Mouse (Mus musculus) E14TG2a.4 (cell line): ENCODE measurements around the gene Gm49388.
"Not testable (repeated sequence)": the region's sequence is repeated elsewhere in the genome, so short reads cannot be mapped to it uniquely, and the experiment has no call there.

Experiments
- CTCF ChIP-seq: conservative IDR thresholded peaks from 2 replicates; pipeline ENCODE4 v1.5.1; 2014; ENCODE audit warnings: low read length
- NANOG ChIP-seq: IDR thresholded peaks from 2 replicates; pipeline ENCODE4 v1.6.1; 2014; ENCODE audit warnings: borderline replicate concordance, low read length, mixed read lengths

GRCm38 (mm10) chr7:127840031-127840430 is 54.6 kb downstream of the Gm49388 start:
- TF ChIP-seq CTCF, NANOG: not testable (repeated sequence)
